Mouse (Mus musculus): ENCODE measurements around the gene Tpm1. TPM values are rescaled to one million over a fixed set of nuclear protein-coding genes. Genes with fewer than 3 reads are reported as not detected.

Gene Tpm1
- polyA plus RNA-seq, 1 experiment from 2014 or later = 320 TPM

GRCm38 (mm10) chr9:66991021-66991749 lies 58.0 kb downstream of the Tpm1 start:
- DNase-seq (ENCODE audit: low spot score) (no peak), ATAC-seq (replicated peaks; ENCODE audit: low FRiP score) (no peak)
- Histone ChIP-seq H3K27ac (ENCODE audit: low read depth, low read length) (no peak overlapping the region), H3K4me1 (replicated peaks; ENCODE audit: control insufficient read depth, insufficient read depth, low read length) (no peaks in the 10 kb centered on the region), H3K9me3 (ENCODE audit: control insufficient read depth, low read length) (no peaks in the 10 kb centered on the region), H3K36me3 (ENCODE audit: control insufficient read depth, insufficient read depth, low read length) (no peaks in the 10 kb centered on the region), H3K27me3 (ENCODE audit: control insufficient read depth, insufficient read depth, low read length) (no peaks in the 10 kb centered on the region), H3K4me2 (ENCODE audit: low read depth, low read length, severe bottlenecking) (no peak overlapping the region), H3K9ac (ENCODE audit: low read length) (no peak overlapping the region), H3K4me3 (ENCODE audit: low read depth, low read length) (no peak overlapping the region)
- WGBS = 70% methylated on average over 9 of the region's 9 CpGs

GRCm38 (mm10) chr9:66990046-66990445 lies 59.2 kb downstream of the Tpm1 start:
- Histone ChIP-seq H3K4me1 (replicated peaks; ENCODE audit: control insufficient read depth, insufficient read depth, low read length) (no peaks in the 10 kb centered on the region), H3K27ac (ENCODE audit: low read depth, low read length) (no peak overlapping the region), H3K9ac (ENCODE audit: low read length) (no peak overlapping the region), H3K9me3 (ENCODE audit: control insufficient read depth, low read length) (no peaks in the 10 kb centered on the region), H3K27me3 (ENCODE audit: control insufficient read depth, insufficient read depth, low read length) (no peaks in the 10 kb centered on the region), H3K4me2 (ENCODE audit: low read depth, low read length, severe bottlenecking) (no peak overlapping the region), H3K36me3 (ENCODE audit: control insufficient read depth, insufficient read depth, low read length) (no peaks in the 10 kb centered on the region), H3K4me3 (ENCODE audit: low read depth, low read length) (no peak overlapping the region)
- 94% methylated on average over 5 of the region's 5 CpGs for WGBS
- no peak for ATAC-seq (replicated peaks; ENCODE audit: low FRiP score)
- DNase-seq (ENCODE audit: low spot score) = peak; percentile 41

- no peak overlapping the region for H3K4me3 ChIP-seq (ENCODE audit: low read depth, low read length)
- H3K4me2 ChIP-seq (ENCODE audit: low read depth, low read length, severe bottlenecking) = no peak overlapping the region
- no peaks in the 10 kb centered on the region for H3K36me3 ChIP-seq (ENCODE audit: control insufficient read depth, insufficient read depth, low read length)
- no peak overlapping the region for H3K27ac ChIP-seq (ENCODE audit: low read depth, low read length)
- no peak for ATAC-seq (replicated peaks; ENCODE audit: low FRiP score)
- no peak overlapping the region for H3K9ac ChIP-seq (ENCODE audit: low read length)
- 89% methylated on average over 6 of the region's 6 CpGs for WGBS
- no peaks in the 10 kb centered on the region for H3K27me3 ChIP-seq (ENCODE audit: control insufficient read depth, insufficient read depth, low read length)
- no peaks in the 10 kb centered on the region for H3K9me3 ChIP-seq (ENCODE audit: control insufficient read depth, low read length)
- peak; percentile 26 for DNase-seq (ENCODE audit: low spot score)
- no peaks in the 10 kb centered on the region for H3K4me1 ChIP-seq (replicated peaks; ENCODE audit: control insufficient read depth, insufficient read depth, low read length)
Observed at GRCm38 (mm10) chr9:66989581-66989980, 59.6 kb downstream of the Tpm1 start.

- no peaks in the 10 kb centered on the region for H3K9me3 ChIP-seq (ENCODE audit: control insufficient read depth, low read length)
- no peaks in the 10 kb centered on the region for H3K27me3 ChIP-seq (ENCODE audit: control insufficient read depth, insufficient read depth, low read length)
- H3K4me3 ChIP-seq (ENCODE audit: low read depth, low read length) = no peak overlapping the region
- no peak overlapping the region for H3K27ac ChIP-seq (ENCODE audit: low read depth, low read length)
- ATAC-seq (replicated peaks; ENCODE audit: low FRiP score) (no peak), DNase-seq (ENCODE audit: low spot score) (no peak)
- no peaks in the 10 kb centered on the region for H3K4me1 ChIP-seq (replicated peaks; ENCODE audit: control insufficient read depth, insufficient read depth, low read length)
- H3K9ac ChIP-seq (ENCODE audit: low read length) = no peak overlapping the region
- WGBS = 66% methylated on average over 6 of the region's 6 CpGs
- H3K4me2 ChIP-seq (ENCODE audit: low read depth, low read length, severe bottlenecking) = no peak overlapping the region
- no peaks in the 10 kb centered on the region for H3K36me3 ChIP-seq (ENCODE audit: control insufficient read depth, insufficient read depth, low read length)
Observed at GRCm38 (mm10) chr9:66988888-66989414, 60.3 kb downstream of the Tpm1 start.

- no peak for ATAC-seq (replicated peaks; ENCODE audit: low FRiP score)
- H3K4me1 ChIP-seq (replicated peaks; ENCODE audit: control insufficient read depth, insufficient read depth, low read length) = no peaks in the 10 kb centered on the region
- no peaks in the 10 kb centered on the region for H3K9me3 ChIP-seq (ENCODE audit: control insufficient read depth, low read length)
- H3K9ac ChIP-seq (ENCODE audit: low read length) = no peak overlapping the region
- 62% methylated on average over 11 of the region's 11 CpGs for WGBS
- H3K4me3 ChIP-seq (ENCODE audit: low read depth, low read length) = no peak overlapping the region
- no peaks in the 10 kb centered on the region for H3K36me3 ChIP-seq (ENCODE audit: control insufficient read depth, insufficient read depth, low read length)
- no peak for DNase-seq (ENCODE audit: low spot score)
- H3K27me3 ChIP-seq (ENCODE audit: control insufficient read depth, insufficient read depth, low read length) = no peaks in the 10 kb centered on the region
- no peak overlapping the region for H3K27ac ChIP-seq (ENCODE audit: low read depth, low read length)
- H3K4me2 ChIP-seq (ENCODE audit: low read depth, low read length, severe bottlenecking) = no peak overlapping the region
Observed at GRCm38 (mm10) chr9:66988198-66988887, 60.9 kb downstream of the Tpm1 start.

GRCm38 (mm10) chr9:66985377-66985776 lies 63.8 kb downstream of the Tpm1 start:
- H3K27me3 ChIP-seq (ENCODE audit: control insufficient read depth, insufficient read depth, low read length) = no peaks in the 10 kb centered on the region
- H3K4me2 ChIP-seq (ENCODE audit: low read depth, low read length, severe bottlenecking) = no peak overlapping the region
- ATAC-seq (replicated peaks; ENCODE audit: low FRiP score) (no peak), DNase-seq (ENCODE audit: low spot score) (no peak)
- no peak overlapping the region for H3K9ac ChIP-seq (ENCODE audit: low read length)
- H3K4me3 ChIP-seq (ENCODE audit: low read depth, low read length) = no peak overlapping the region
- H3K4me1 ChIP-seq (replicated peaks; ENCODE audit: control insufficient read depth, insufficient read depth, low read length) = no peaks in the 10 kb centered on the region
- no peaks in the 10 kb centered on the region for H3K36me3 ChIP-seq (ENCODE audit: control insufficient read depth, insufficient read depth, low read length)
- 78% methylated on average over 7 of the region's 7 CpGs for WGBS
- no peak overlapping the region for H3K27ac ChIP-seq (ENCODE audit: low read depth, low read length)
- no peaks in the 10 kb centered on the region for H3K9me3 ChIP-seq (ENCODE audit: control insufficient read depth, low read length)

GRCm38 (mm10) chr9:66982085-66982484 lies 67.1 kb downstream of the Tpm1 start:
- no peaks in the 10 kb centered on the region for H3K36me3 ChIP-seq (ENCODE audit: control insufficient read depth, insufficient read depth, low read length)
- no peaks in the 10 kb centered on the region for H3K27me3 ChIP-seq (ENCODE audit: control insufficient read depth, insufficient read depth, low read length)
- H3K4me1 ChIP-seq (replicated peaks; ENCODE audit: control insufficient read depth, insufficient read depth, low read length) = no peaks in the 10 kb centered on the region
- no peaks in the 10 kb centered on the region for H3K9me3 ChIP-seq (ENCODE audit: control insufficient read depth, low read length)
- 79% methylated on average over 7 of the region's 7 CpGs for WGBS
- ATAC-seq (replicated peaks; ENCODE audit: low FRiP score) (no peak), DNase-seq (ENCODE audit: low spot score) (no peak)
- H3K4me2 ChIP-seq (ENCODE audit: low read depth, low read length, severe bottlenecking) = no peak overlapping the region
- no peak overlapping the region for H3K4me3 ChIP-seq (ENCODE audit: low read depth, low read length)
- no peak overlapping the region for H3K27ac ChIP-seq (ENCODE audit: low read depth, low read length)
- H3K9ac ChIP-seq (ENCODE audit: low read length) = no peak overlapping the region

GRCm38 (mm10) chr9:66980458-66980857 lies 68.7 kb downstream of the Tpm1 start:
- H3K27me3 ChIP-seq (ENCODE audit: control insufficient read depth, insufficient read depth, low read length) = no peaks in the 10 kb centered on the region
- WGBS = 10% methylated on average over 5 of the region's 5 CpGs
- DNase-seq (ENCODE audit: low spot score) (peak; percentile 86), ATAC-seq (replicated peaks; ENCODE audit: low FRiP score) (0 out of 2 replicates have a peak, but pooled peaks have one; percentile 21)
- H3K9me3 ChIP-seq (ENCODE audit: control insufficient read depth, low read length) = no peaks in the 10 kb centered on the region
- no peaks in the 10 kb centered on the region for H3K4me1 ChIP-seq (replicated peaks; ENCODE audit: control insufficient read depth, insufficient read depth, low read length)
- H3K4me3 ChIP-seq (ENCODE audit: low read depth, low read length) = no peak overlapping the region
- no peaks in the 10 kb centered on the region for H3K36me3 ChIP-seq (ENCODE audit: control insufficient read depth, insufficient read depth, low read length)
- no peak overlapping the region for H3K27ac ChIP-seq (ENCODE audit: low read depth, low read length)
- H3K4me2 ChIP-seq (ENCODE audit: low read depth, low read length, severe bottlenecking) = no peak overlapping the region
- no peak overlapping the region for H3K9ac ChIP-seq (ENCODE audit: low read length)
